Mouse (Mus musculus): Measurements from ENCODE around the gene Cdkal1. TPM values are rescaled to one million over a fixed set of nuclear protein-coding genes. Genes with fewer than 3 reads are reported as not detected.

Cdkal1 gene
- total and polyA plus RNA-seq, 3 experiments: 3.9 to 30.3 (median 29.9) TPM

DNA sequence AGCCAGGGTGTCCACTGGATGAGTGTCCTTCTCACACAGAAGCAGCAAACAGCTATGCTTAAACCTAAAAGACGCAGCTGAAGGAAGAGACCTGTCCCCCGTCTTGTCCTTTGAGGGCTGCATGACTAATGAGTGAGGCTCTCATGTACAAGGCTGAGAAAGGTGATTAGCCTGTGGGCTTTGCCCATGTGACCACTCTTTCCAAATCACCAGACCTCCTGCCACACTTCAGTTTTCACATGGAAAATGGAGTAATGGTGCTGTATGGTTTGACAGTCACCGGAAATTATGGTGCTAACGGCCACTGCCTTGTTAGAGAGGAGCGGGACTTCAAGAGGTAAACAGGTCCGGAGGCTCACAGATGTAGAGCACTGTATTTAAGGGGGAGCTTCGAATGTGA, 274.7 kb downstream of the Cdkal1 start:
- Histone ChIP-seq H3K4me3 (no peak overlapping the region), H3K27ac (no peak overlapping the region), H3K36me3 (ENCODE audit: control insufficient read depth, insufficient read depth, low read length) (no peaks in the 10 kb centered on the region), H3K27me3 (ENCODE audit: control insufficient read depth, insufficient read depth, low read length) (no peaks in the 10 kb centered on the region), H3K4me1 (ENCODE audit: control insufficient read depth, insufficient read depth, low read length) (no peaks in the 10 kb centered on the region), H3K9ac (ENCODE audit: low read depth, low read length) (no peak overlapping the region), H3K79me2 (replicated peaks; ENCODE audit: control insufficient read depth, insufficient read depth, low read length) (no peaks in the 10 kb centered on the region)
- intact Hi-C loops (cut with DNase I): no loop called here
- TF ChIP-seq POLR2A (IDR thresholded peaks at IDR 0.05; ENCODE audit: insufficient read depth, low read depth, low read length) (no peak), EP300 (IDR thresholded peaks at IDR 0.05; ENCODE audit: insufficient read depth, low read depth, low read length) (no peak), CTCF (IDR thresholded peaks at IDR 0.05) (no peak)
- DNase-seq: no peak
- WGBS: 96% methylated on average over 7 of the region's 7 CpGs

DNA sequence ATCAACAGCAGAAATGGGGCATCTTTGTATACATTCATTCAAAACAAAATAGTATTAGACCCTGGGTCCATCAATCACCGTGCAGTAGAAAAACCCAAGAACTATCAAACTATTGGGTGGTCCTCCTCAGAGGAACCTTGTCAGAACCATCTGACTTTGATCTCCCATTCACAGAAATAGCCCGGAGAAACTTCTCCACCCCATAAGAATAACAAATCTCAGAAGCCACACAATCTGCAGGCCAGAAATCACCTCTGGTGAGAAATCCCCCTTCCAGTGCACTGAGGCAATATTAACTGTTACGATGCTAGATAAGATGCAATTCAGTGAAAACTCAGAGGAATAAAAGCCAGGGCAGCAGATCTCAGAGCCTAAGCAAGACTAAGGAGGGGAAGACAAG, 275.5 kb downstream of the Cdkal1 start:
- H3K4me1 ChIP-seq (ENCODE audit: control insufficient read depth, insufficient read depth, low read length): no peaks in the 10 kb centered on the region
- intact Hi-C loops (cut with DNase I): no loop called here
- no peaks in the 10 kb centered on the region for H3K79me2 ChIP-seq (replicated peaks; ENCODE audit: control insufficient read depth, insufficient read depth, low read length)
- 78% methylated on average over 3 of the region's 3 CpGs for WGBS
- H3K4me3 ChIP-seq: no peak overlapping the region
- DNase-seq: no peak
- no peak overlapping the region for H3K9ac ChIP-seq (ENCODE audit: low read depth, low read length)
- TF ChIP-seq POLR2A (IDR thresholded peaks at IDR 0.05; ENCODE audit: insufficient read depth, low read depth, low read length) (no peak), CTCF (IDR thresholded peaks at IDR 0.05) (no peak)
- no peak overlapping the region for H3K27ac ChIP-seq
- H3K36me3 ChIP-seq (ENCODE audit: control insufficient read depth, insufficient read depth, low read length): no peaks in the 10 kb centered on the region
- H3K27me3 ChIP-seq (ENCODE audit: control insufficient read depth, insufficient read depth, low read length): no peaks in the 10 kb centered on the region

DNA sequence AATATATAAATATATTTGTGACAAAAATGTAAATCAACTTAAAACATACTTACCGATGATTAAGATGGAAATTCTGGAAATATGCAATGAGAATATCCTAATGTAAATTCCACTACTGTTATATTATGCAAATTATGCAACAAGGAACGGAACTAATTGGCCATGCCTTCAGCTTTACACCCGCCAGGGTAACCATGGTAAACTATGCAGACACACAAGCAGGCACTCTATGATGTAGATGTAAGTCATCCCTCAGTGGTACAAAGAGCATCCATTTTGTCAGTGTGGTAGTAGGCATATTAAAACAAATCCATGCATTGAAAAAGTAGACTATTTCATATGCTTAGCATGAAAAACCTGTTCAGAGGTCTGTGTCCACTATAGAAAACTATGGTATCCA, 276.9 kb downstream of the Cdkal1 start:
- intact Hi-C loops (cut with DNase I): no loop called here
- Histone ChIP-seq H3K36me3 (ENCODE audit: control insufficient read depth, insufficient read depth, low read length) (no peaks in the 10 kb centered on the region), H3K27ac (no peak overlapping the region), H3K4me3 (no peak overlapping the region), H3K79me2 (replicated peaks; ENCODE audit: control insufficient read depth, insufficient read depth, low read length) (no peaks in the 10 kb centered on the region), H3K4me1 (ENCODE audit: control insufficient read depth, insufficient read depth, low read length) (peaks cover 2% of the 10 kb centered on the region; the same call in 1 of the 2 replicates), H3K9ac (ENCODE audit: low read depth, low read length) (no peak overlapping the region), H3K27me3 (ENCODE audit: control insufficient read depth, insufficient read depth, low read length) (no peaks in the 10 kb centered on the region)
- DNase-seq: no peak
- WGBS: 96% methylated on average over 3 of the region's 3 CpGs
- TF ChIP-seq EP300 (IDR thresholded peaks at IDR 0.05; ENCODE audit: insufficient read depth, low read depth, low read length) (no peak), CTCF (IDR thresholded peaks at IDR 0.05) (no peak), POLR2A (IDR thresholded peaks at IDR 0.05; ENCODE audit: insufficient read depth, low read depth, low read length) (no peak)

DNA sequence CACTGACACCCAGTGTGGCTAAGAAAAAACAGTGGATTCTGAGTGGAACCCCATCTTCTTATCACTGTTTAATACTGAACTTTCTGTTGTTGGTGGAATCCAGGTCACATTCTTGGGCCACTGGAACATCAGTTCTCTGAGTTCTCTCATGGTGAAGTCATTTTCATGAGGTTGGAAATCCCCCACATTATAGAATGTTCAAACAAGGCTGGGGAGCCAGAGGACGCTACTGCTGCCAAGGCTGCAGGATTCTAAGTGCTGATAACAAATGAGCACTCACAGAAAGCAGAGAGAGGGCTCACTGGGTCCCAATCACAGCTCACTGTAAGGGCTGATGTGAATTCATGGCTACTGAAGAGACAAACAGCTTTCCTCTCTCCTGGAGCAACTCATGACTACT, 280.7 kb downstream of the Cdkal1 start:
- no peak overlapping the region for H3K27ac ChIP-seq

DNA sequence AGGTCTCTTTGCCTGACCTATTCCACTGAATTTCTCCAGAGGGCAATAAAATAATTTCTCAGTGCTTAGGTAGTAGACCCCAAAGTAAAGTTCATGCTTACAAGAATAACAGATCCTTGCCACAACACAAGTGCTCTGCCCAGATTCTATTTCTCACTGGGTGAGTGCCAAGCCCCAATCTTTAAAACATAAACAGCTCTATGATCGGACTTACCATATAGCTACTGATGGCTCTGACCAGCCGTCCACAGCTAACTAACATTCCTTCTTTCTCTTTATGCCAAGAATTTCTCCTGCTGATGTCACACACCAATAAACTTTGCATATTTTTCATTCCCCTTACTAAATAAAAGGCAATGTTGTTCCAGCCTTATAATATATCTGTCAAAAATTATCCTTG, 283.0 kb downstream of the Cdkal1 start:
- DNase-seq: no peak
- Histone ChIP-seq H3K4me1 (ENCODE audit: control insufficient read depth, insufficient read depth, low read length) (peaks cover 2% of the 10 kb centered on the region; the same call in 1 of the 2 replicates), H3K36me3 (ENCODE audit: control insufficient read depth, insufficient read depth, low read length) (no peaks in the 10 kb centered on the region), H3K27ac (no peak overlapping the region), H3K79me2 (replicated peaks; ENCODE audit: control insufficient read depth, insufficient read depth, low read length) (no peaks in the 10 kb centered on the region), H3K27me3 (ENCODE audit: control insufficient read depth, insufficient read depth, low read length) (no peaks in the 10 kb centered on the region), H3K9ac (ENCODE audit: low read depth, low read length) (no peak overlapping the region), H3K4me3 (no peak overlapping the region)
- no peak for TF ChIP-seq CTCF (IDR thresholded peaks at IDR 0.05)
- no peak for TF ChIP-seq POLR2A (IDR thresholded peaks at IDR 0.05; ENCODE audit: insufficient read depth, low read depth, low read length)
- TF ChIP-seq EP300 (IDR thresholded peaks at IDR 0.05; ENCODE audit: insufficient read depth, low read depth, low read length): no peak
- intact Hi-C loops (cut with DNase I): no loop called here
- 75% methylated on average over 2 of the region's 2 CpGs for WGBS

More for the DNA sequence above, 280.7 kb downstream of the Cdkal1 start:
- H3K9ac ChIP-seq (ENCODE audit: low read depth, low read length): no peak overlapping the region
- peaks cover 2% of the 10 kb centered on the region; the same call in 1 of the 2 replicates for H3K4me1 ChIP-seq (ENCODE audit: control insufficient read depth, insufficient read depth, low read length)
- no peaks in the 10 kb centered on the region for H3K36me3 ChIP-seq (ENCODE audit: control insufficient read depth, insufficient read depth, low read length)
- TF ChIP-seq POLR2A (IDR thresholded peaks at IDR 0.05; ENCODE audit: insufficient read depth, low read depth, low read length) (no peak), EP300 (IDR thresholded peaks at IDR 0.05; ENCODE audit: insufficient read depth, low read depth, low read length) (no peak), CTCF (IDR thresholded peaks at IDR 0.05) (no peak)
- WGBS: 13% methylated on average over 1 of the region's 1 CpGs
- intact Hi-C loops (cut with DNase I): no loop called here
- no peaks in the 10 kb centered on the region for H3K27me3 ChIP-seq (ENCODE audit: control insufficient read depth, insufficient read depth, low read length)
- DNase-seq: no peak
- no peak overlapping the region for H3K4me3 ChIP-seq
- no peaks in the 10 kb centered on the region for H3K79me2 ChIP-seq (replicated peaks; ENCODE audit: control insufficient read depth, insufficient read depth, low read length)

DNA sequence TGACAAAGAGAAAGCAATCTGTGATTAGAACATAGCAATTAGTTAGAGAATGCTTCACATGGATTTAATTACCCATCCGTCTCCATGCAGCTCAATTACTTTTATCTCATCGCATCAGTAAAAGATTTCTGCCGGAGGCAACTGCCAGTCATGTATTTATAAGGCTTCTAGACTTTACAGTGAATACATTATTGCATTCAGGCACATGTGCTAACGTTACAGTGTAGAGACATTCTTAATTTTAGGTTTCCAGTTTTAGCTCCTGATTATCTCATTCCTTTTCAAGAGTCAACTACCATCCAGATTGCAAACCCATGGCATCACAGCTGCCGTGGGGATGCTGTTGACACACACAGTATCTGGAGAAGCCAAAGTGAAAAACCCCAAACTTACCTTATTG, 289.8 kb downstream of the Cdkal1 start:
- DNase-seq: no peak
- Histone ChIP-seq H3K27ac (no peak overlapping the region), H3K4me1 (ENCODE audit: control insufficient read depth, insufficient read depth, low read length) (no peaks in the 10 kb centered on the region), H3K4me3 (no peak overlapping the region), H3K27me3 (ENCODE audit: control insufficient read depth, insufficient read depth, low read length) (no peaks in the 10 kb centered on the region), H3K9ac (ENCODE audit: low read depth, low read length) (no peak overlapping the region), H3K79me2 (replicated peaks; ENCODE audit: control insufficient read depth, insufficient read depth, low read length) (no peaks in the 10 kb centered on the region), H3K36me3 (ENCODE audit: control insufficient read depth, insufficient read depth, low read length) (no peaks in the 10 kb centered on the region)
- TF ChIP-seq CTCF (IDR thresholded peaks at IDR 0.05): no peak
- TF ChIP-seq EP300 (IDR thresholded peaks at IDR 0.05; ENCODE audit: insufficient read depth, low read depth, low read length): no peak
- no peak for TF ChIP-seq POLR2A (IDR thresholded peaks at IDR 0.05; ENCODE audit: insufficient read depth, low read depth, low read length)
- intact Hi-C loops (cut with DNase I): no loop called here
- WGBS: 76% methylated on average over 5 of the region's 5 CpGs
